Mouse (Mus musculus): ENCODE data around the gene Irf8.

DNA sequence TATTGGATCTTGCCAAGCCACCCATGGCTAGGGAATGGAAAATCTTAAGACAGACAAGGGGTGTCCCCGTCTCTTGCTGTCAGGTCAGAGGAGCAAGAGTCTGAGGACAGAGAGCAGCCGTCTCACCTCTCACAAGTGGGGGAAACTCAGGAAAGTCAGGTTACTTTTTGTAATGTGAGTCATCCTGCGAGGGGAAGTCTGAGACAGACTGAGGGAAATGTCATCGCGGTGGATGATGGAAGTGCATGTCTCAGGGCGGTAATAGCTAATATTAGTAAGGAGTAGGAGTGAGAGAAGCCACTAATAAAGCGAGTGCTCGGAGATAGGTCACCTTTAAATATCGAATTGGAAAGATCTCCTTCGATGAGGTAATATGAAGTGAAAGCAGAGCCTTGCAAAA, 27.0 kb upstream of the Irf8 start:
- TF ChIP-seq GATA1 (IDR thresholded peaks at IDR 0.05; ENCODE audit: borderline replicate concordance, low read length) (no peak), FLI1 (IDR thresholded peaks at IDR 0.05; ENCODE audit: low read length) (no peak)

Data from megakaryocyte, embryonic 14.5 days (primary cell).